Mouse (Mus musculus): ENCODE results near the gene Meaf6. TPM values are rescaled to one million over a fixed set of nuclear protein-coding genes. Genes with fewer than 3 reads are reported as not detected.

The Meaf6 gene
- polyA plus RNA-seq, 1 experiment from 2014 or later, result 150 TPM

- Histone ChIP-seq H3K36me3 (no peaks in the 10 kb centered on the region), H3K4me3 (no peak overlapping the region), H3K9me3 (no peaks in the 10 kb centered on the region), H3K4me2 (no peak overlapping the region), H3K27me3 (peaks cover 19% of the 10 kb centered on the region), H3K9ac (no peak overlapping the region), H3K4me1 (replicated peaks) (peaks cover 17% of the 10 kb centered on the region), H3K27ac (replicated peaks) (no peak overlapping the region)
- ATAC-seq (ENCODE audit: low read depth), result no peak
- WGBS, result 60% methylated on average over 4 of the region's 4 CpGs
Observed at GRCm38 (mm10) chr4:125131493-125131892, 46.6 kb downstream of the Meaf6 start.

GRCm38 (mm10) chr4:125132394-125132793, 47.5 kb downstream of the Meaf6 start:
- no peak overlapping the region for H3K4me2 ChIP-seq
- 22% methylated on average over 5 of the region's 5 CpGs for WGBS

GRCm38 (mm10) chr4:125134192-125134591, 49.3 kb downstream of the Meaf6 start:
- no peak for ATAC-seq (ENCODE audit: low read depth)
- 85% methylated on average over 4 of the region's 4 CpGs for WGBS
- no peaks in the 10 kb centered on the region; the same call in 1 of the 2 replicates for H3K27me3 ChIP-seq

More at GRCm38 (mm10) chr4:125132394-125132793, 47.5 kb downstream of the Meaf6 start:
- H3K36me3 ChIP-seq, result no peaks in the 10 kb centered on the region
- H3K4me1 ChIP-seq (replicated peaks), result peaks cover 8% of the 10 kb centered on the region
- H3K9me3 ChIP-seq, result no peaks in the 10 kb centered on the region
- H3K9ac ChIP-seq, result no peak overlapping the region
- no peak overlapping the region for H3K27ac ChIP-seq (replicated peaks)
- H3K4me3 ChIP-seq, result no peak overlapping the region
- no peak for ATAC-seq (ENCODE audit: low read depth)
- peaks cover 10% of the 10 kb centered on the region for H3K27me3 ChIP-seq

GRCm38 (mm10) chr4:125134631-125135030, 49.7 kb downstream of the Meaf6 start:
- Histone ChIP-seq H3K27ac (replicated peaks) (no peak overlapping the region), H3K27me3 (no peaks in the 10 kb centered on the region; the same call in 1 of the 2 replicates), H3K4me1 (replicated peaks) (no peaks in the 10 kb centered on the region), H3K4me3 (no peak overlapping the region), H3K9me3 (no peaks in the 10 kb centered on the region), H3K36me3 (no peaks in the 10 kb centered on the region), H3K9ac (no peak overlapping the region), H3K4me2 (no peak overlapping the region)
- no peak for ATAC-seq (ENCODE audit: low read depth)
- 74% methylated on average over 5 of the region's 5 CpGs for WGBS

More at GRCm38 (mm10) chr4:125134192-125134591, 49.3 kb downstream of the Meaf6 start:
- H3K36me3 ChIP-seq, result no peaks in the 10 kb centered on the region
- H3K4me2 ChIP-seq, result no peak overlapping the region
- no peak overlapping the region for H3K27ac ChIP-seq (replicated peaks)
- no peaks in the 10 kb centered on the region for H3K9me3 ChIP-seq
- no peaks in the 10 kb centered on the region for H3K4me1 ChIP-seq (replicated peaks)
- no peak overlapping the region for H3K9ac ChIP-seq
- no peak overlapping the region for H3K4me3 ChIP-seq

GRCm38 (mm10) chr4:125135076-125135855, 50.3 kb downstream of the Meaf6 start:
- 77% methylated on average over 10 of the region's 10 CpGs for WGBS
- no peak for ATAC-seq (ENCODE audit: low read depth)
- H3K36me3 ChIP-seq, result no peaks in the 10 kb centered on the region
- no peak overlapping the region for H3K4me3 ChIP-seq
- no peaks in the 10 kb centered on the region for H3K9me3 ChIP-seq
- no peak overlapping the region for H3K9ac ChIP-seq
- no peak overlapping the region for H3K4me2 ChIP-seq
- H3K27ac ChIP-seq (replicated peaks), result no peak overlapping the region
- no peaks in the 10 kb centered on the region; the same call in 1 of the 2 replicates for H3K27me3 ChIP-seq
- H3K4me1 ChIP-seq (replicated peaks), result no peaks in the 10 kb centered on the region

GRCm38 (mm10) chr4:125136303-125136888, 51.5 kb downstream of the Meaf6 start:
- Histone ChIP-seq H3K27ac (replicated peaks) (no peak overlapping the region), H3K36me3 (no peaks in the 10 kb centered on the region), H3K4me1 (replicated peaks) (no peaks in the 10 kb centered on the region), H3K4me2 (no peak overlapping the region), H3K9ac (no peak overlapping the region), H3K4me3 (no peak overlapping the region), H3K9me3 (no peaks in the 10 kb centered on the region), H3K27me3 (no peaks in the 10 kb centered on the region; the same call in 1 of the 2 replicates)
- ATAC-seq (ENCODE audit: low read depth), result no peak
- WGBS, result 61% methylated on average over 12 of the region's 12 CpGs

- H3K9ac ChIP-seq, result no peak overlapping the region
- ATAC-seq (ENCODE audit: low read depth), result no peak
- 82% methylated on average over 7 of the region's 7 CpGs for WGBS
Observed at GRCm38 (mm10) chr4:125138321-125138720, 53.4 kb downstream of the Meaf6 start.

GRCm38 (mm10) chr4:125144211-125144610, 59.3 kb downstream of the Meaf6 start:
- Histone ChIP-seq H3K4me2 (no peak overlapping the region), H3K9ac (no peak overlapping the region), H3K9me3 (no peaks in the 10 kb centered on the region), H3K4me1 (replicated peaks) (peaks cover 8% of the 10 kb centered on the region), H3K27me3 (peaks cover 28% of the 10 kb centered on the region), H3K4me3 (no peak overlapping the region), H3K36me3 (no peaks in the 10 kb centered on the region), H3K27ac (replicated peaks) (no peak overlapping the region)
- ATAC-seq (ENCODE audit: low read depth), result no peak
- 85% methylated on average over 5 of the region's 5 CpGs for WGBS

More at GRCm38 (mm10) chr4:125138321-125138720, 53.4 kb downstream of the Meaf6 start:
- H3K4me3 ChIP-seq, result no peak overlapping the region
- H3K27ac ChIP-seq (replicated peaks), result no peak overlapping the region
- H3K4me1 ChIP-seq (replicated peaks), result no peaks in the 10 kb centered on the region
- no peaks in the 10 kb centered on the region for H3K9me3 ChIP-seq
- H3K27me3 ChIP-seq, result 0 out of 2 replicates have a peak, but pooled peaks cover 4% of the 10 kb centered on the region
- H3K36me3 ChIP-seq, result no peaks in the 10 kb centered on the region
- H3K4me2 ChIP-seq, result no peak overlapping the region

- no peak overlapping the region for H3K4me2 ChIP-seq
- H3K9ac ChIP-seq, result no peak overlapping the region
- peaks cover 28% of the 10 kb centered on the region for H3K27me3 ChIP-seq
- H3K36me3 ChIP-seq, result no peaks in the 10 kb centered on the region
- ATAC-seq (ENCODE audit: low read depth), result no peak
- H3K27ac ChIP-seq (replicated peaks), result no peak overlapping the region
- no peaks in the 10 kb centered on the region for H3K9me3 ChIP-seq
- H3K4me1 ChIP-seq (replicated peaks), result peaks cover 8% of the 10 kb centered on the region
- WGBS, result 12% methylated on average over 7 of the region's 7 CpGs
- H3K4me3 ChIP-seq, result no peak overlapping the region
Observed at GRCm38 (mm10) chr4:125144627-125145026, 59.7 kb downstream of the Meaf6 start.

- WGBS, result 31% methylated on average over 10 of the region's 10 CpGs
- no peak overlapping the region for H3K4me2 ChIP-seq
Observed at GRCm38 (mm10) chr4:125145213-125145612, 60.3 kb downstream of the Meaf6 start.

GRCm38 (mm10) chr4:125147970-125148369, 63.0 kb downstream of the Meaf6 start:
- H3K4me3 ChIP-seq, result no peak overlapping the region
- no peak overlapping the region for H3K27ac ChIP-seq (replicated peaks)
- no peak overlapping the region for H3K4me2 ChIP-seq
- 73% methylated on average over 4 of the region's 4 CpGs for WGBS
- H3K4me1 ChIP-seq (replicated peaks), result peaks cover 8% of the 10 kb centered on the region
- H3K27me3 ChIP-seq, result peaks cover 33% of the 10 kb centered on the region
- H3K9ac ChIP-seq, result no peak overlapping the region
- ATAC-seq (ENCODE audit: low read depth), result no peak; the same call in 1 of the 2 replicates
- H3K36me3 ChIP-seq, result no peaks in the 10 kb centered on the region
- H3K9me3 ChIP-seq, result no peaks in the 10 kb centered on the region

More at GRCm38 (mm10) chr4:125145213-125145612, 60.3 kb downstream of the Meaf6 start:
- no peak for ATAC-seq (ENCODE audit: low read depth)
- H3K4me1 ChIP-seq (replicated peaks), result peaks cover 8% of the 10 kb centered on the region
- no peak overlapping the region for H3K27ac ChIP-seq (replicated peaks)
- no peak overlapping the region for H3K4me3 ChIP-seq
- no peaks in the 10 kb centered on the region for H3K9me3 ChIP-seq
- peaks cover 28% of the 10 kb centered on the region for H3K27me3 ChIP-seq
- H3K36me3 ChIP-seq, result no peaks in the 10 kb centered on the region
- no peak overlapping the region for H3K9ac ChIP-seq

- Histone ChIP-seq H3K9ac (no peak overlapping the region), H3K27me3 (peaks cover 26% of the 10 kb centered on the region), H3K36me3 (no peaks in the 10 kb centered on the region), H3K9me3 (no peaks in the 10 kb centered on the region), H3K27ac (replicated peaks) (no peak overlapping the region), H3K4me1 (replicated peaks) (peaks cover 8% of the 10 kb centered on the region), H3K4me2 (no peak overlapping the region), H3K4me3 (no peak overlapping the region)
- WGBS, result 40% methylated on average over 5 of the region's 5 CpGs
- ATAC-seq (ENCODE audit: low read depth), result no peak
Observed at GRCm38 (mm10) chr4:125149460-125149859, 64.5 kb downstream of the Meaf6 start.

All from neural tube, embryonic 13.5 days (tissue).